Mouse (Mus musculus) heart, postnatal 10 days (tissue): Measurements from ENCODE around the gene Ptx4. TPM values are rescaled to one million over a fixed set of nuclear protein-coding genes. Genes with fewer than 3 reads are reported as not detected.

Experiments used
- total RNA-seq, 2 experiments: library from RNA; stranded (reverse); gene quantifications; 2 replicates each; pipeline ENCODE4 v1.2.3; 2021

Ptx4 gene
- total RNA-seq, 2 experiments from 2014 or later, result 1.9 to 4.6 TPM

Other genes with a start within 250 kb of the Ptx4 start
- 10 to 100 TPM; 27.0 to 27.8 TPM for gene Nubp2, start 234.4 kb upstream of the Ptx4 start, total RNA-seq
- 10 to 100 TPM; 41.3 to 45.8 TPM for gene Spsb3, start 234.1 kb upstream of the Ptx4 start, total RNA-seq
- gene Eme2, start 225.7 kb upstream of the Ptx4 start, total RNA-seq, result 10 to 100 TPM; 17.1 to 23.7 TPM
- 100 to 1,000 TPM; 114 to 116 TPM for gene Mrps34, start 225.6 kb upstream of the Ptx4 start, total RNA-seq
- 10 to 100 TPM; 45.4 to 54.6 TPM for gene Nme3, start 224.3 kb upstream of the Ptx4 start, total RNA-seq
- 10 to 100 TPM; 64.0 to 66.9 TPM for gene Mapk8ip3, start 183.8 kb upstream of the Ptx4 start, total RNA-seq
- gene Jpt2, start 160.1 kb upstream of the Ptx4 start, total RNA-seq, result 10 to 100 TPM; 19.4 to 22.9 TPM
- gene Cramp1l, start 105.0 kb upstream of the Ptx4 start, total RNA-seq, result 10 to 100 TPM; 15.2 to 15.9 TPM
- gene Ift140, start 104.7 kb upstream of the Ptx4 start, total RNA-seq, result 1 to 10 TPM; 7.3 to 7.8 TPM
- 10 to 100 TPM; 42.1 to 42.2 TPM for gene Tmem204, start 37.2 kb upstream of the Ptx4 start, total RNA-seq
- 10 to 100 TPM; 15.2 to 16.8 TPM for gene Telo2, start 4.8 kb upstream of the Ptx4 start, total RNA-seq
- 10 to 100 TPM; 27.7 to 28.8 TPM for gene Clcn7, start 12.6 kb downstream of the Ptx4 start, total RNA-seq
- under 1 TPM in 1 of 2 experiments, not detected in 1; 0.10 TPM for gene Ccdc154, start 41.7 kb downstream of the Ptx4 start, total RNA-seq
- gene Gm38655, start 54.7 kb downstream of the Ptx4 start, total RNA-seq, result not detected
- gene BC003965, start 63.8 kb downstream of the Ptx4 start, total RNA-seq, result 10 to 100 TPM; 18.4 to 18.8 TPM
- gene Unkl, start 67.6 kb downstream of the Ptx4 start, total RNA-seq, result 10 to 100 TPM in 1 of 2 experiments, 1 to 10 TPM in 1; 10.0 to 10.1 TPM
- 10 to 100 TPM; 11.3 to 13.9 TPM for gene Gnptg, start 119.4 kb downstream of the Ptx4 start, total RNA-seq
- 10 to 100 TPM; 12.7 to 13.8 TPM for gene Tsr3, start 119.4 kb downstream of the Ptx4 start, total RNA-seq
- gene Baiap3, start 135.6 kb downstream of the Ptx4 start, total RNA-seq, result under 1 TPM; 0.27 to 0.34 TPM
- 100 to 1,000 TPM; 166 to 173 TPM for gene Ube2i, start 153.9 kb downstream of the Ptx4 start, total RNA-seq
- 1 to 10 TPM; 1.3 to 2.1 TPM for gene Prss34, start 177.6 kb downstream of the Ptx4 start, total RNA-seq
- gene Prss28, start 187.9 kb downstream of the Ptx4 start, total RNA-seq, result not detected
- not detected for gene Prss29, start 197.9 kb downstream of the Ptx4 start, total RNA-seq
- gene Tpsab1, start 224.8 kb downstream of the Ptx4 start, total RNA-seq, result 1 to 10 TPM; 2.3 to 2.4 TPM
- gene Tpsb2, start 245.5 kb downstream of the Ptx4 start, total RNA-seq, result 1 to 10 TPM; 6.0 to 6.7 TPM
- not detected for gene Tpsg1, start 248.5 kb downstream of the Ptx4 start, total RNA-seq